Mouse (Mus musculus) embryonic facial prominence, embryonic 13.5 days (tissue): ENCODE measurements around the gene Ofd1. TPM values are rescaled to one million over a fixed set of nuclear protein-coding genes. Genes with fewer than 3 reads are reported as not detected.

Experiments
- ATAC-seq: fragments of 200-750 bp; cut with Nextera tagmentation; 2 replicates; pipeline ENCODE4 v1.8.0; 2017; ENCODE audit warnings: low read depth; ENCODE audit not compliant: insufficient number of reproducible peaks, insufficient read depth, low FRiP score, low TSS enrichment
- H3K27ac ChIP-seq: fragments of 300-500 bp; sonication (generic); 2 replicates; pipeline ENCODE4 v1.5.1; 2015; ENCODE audit warnings: moderate library complexity, mild to moderate bottlenecking, inconsistent platforms
- H3K27me3 ChIP-seq: fragments of 300-500 bp; sonication (generic); 2 replicates; pipeline ENCODE4 v1.6.1; 2015; ENCODE audit warnings: mild to moderate bottlenecking, inconsistent platforms
- H3K36me3 ChIP-seq: fragments of 300-500 bp; sonication (generic); 2 replicates; pipeline ENCODE4 v1.6.1; 2015; ENCODE audit warnings: mild to moderate bottlenecking, inconsistent platforms
- H3K4me1 ChIP-seq: fragments of 300-500 bp; sonication (generic); 2 replicates; pipeline ENCODE4 v1.6.1; 2015; ENCODE audit warnings: inconsistent platforms
- H3K4me2 ChIP-seq: fragments of 300-500 bp; sonication (generic); 2 replicates; pipeline ENCODE4 v1.6.1; 2015; ENCODE audit warnings: moderate library complexity, mild to moderate bottlenecking, inconsistent platforms
- H3K4me3 ChIP-seq: fragments of 300-500 bp; sonication (generic); 2 replicates; pipeline ENCODE4 v1.5.1; 2015; ENCODE audit warnings: mild to moderate bottlenecking, inconsistent platforms
- H3K9ac ChIP-seq: fragments of 300-500 bp; sonication (generic); 2 replicates; pipeline ENCODE4 v1.6.1; 2015; ENCODE audit warnings: mild to moderate bottlenecking, inconsistent platforms
- H3K9me3 ChIP-seq: fragments of 300-500 bp; sonication (generic); 2 replicates; pipeline ENCODE4 v1.6.1; 2016; ENCODE audit warnings: inconsistent platforms
- WGBS: fragments of 180-500 bp; shearing (Covaris S2); methylation state at CpG from one replicate; pipeline ENCODE4 v1.1.7; 2015; ENCODE audit warnings: mixed read lengths; 5-methylcytosine and 5-hydroxymethylcytosine counted together
- polyA plus RNA-seq: library from polyadenylated mRNA; unstranded; fragments of >200 nt; fragmentation: Nextera tagmentation; extraction: Ambion mirVana; gene quantifications from 2 replicates; pipeline ENCODE4 v1.2.1, GENCODE M21; 2015

The Ofd1 gene
- polyA plus RNA-seq, result 7.5 and 8.2 TPM in 2 replicates

DNA sequence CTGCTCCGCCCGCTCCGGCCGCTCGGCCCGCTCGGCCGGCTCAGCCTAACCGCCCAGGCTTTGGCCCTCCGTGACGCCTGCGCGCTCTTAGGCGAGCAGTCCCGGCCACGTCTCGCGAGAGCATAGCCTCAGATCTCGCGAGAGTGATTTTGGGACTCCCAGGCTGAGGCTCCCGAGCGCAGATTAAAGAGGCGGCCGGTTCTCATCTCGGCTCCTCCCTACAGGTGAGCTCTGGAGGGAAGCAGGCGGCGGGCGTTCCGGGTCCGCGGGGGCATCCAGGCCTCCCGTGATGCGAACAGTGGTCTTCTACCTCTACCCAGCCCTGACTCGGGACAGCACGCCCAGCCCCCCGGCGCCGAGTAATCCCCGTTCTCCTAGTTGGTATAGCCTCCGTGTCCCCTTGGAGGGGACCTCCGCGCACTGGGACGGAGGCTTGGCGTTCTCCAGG lies at the start of gene Ofd1:
Gene Ofd1 (minus strand): TSS at position 89 of the 448 bp plus-strand sequence.
- Histone ChIP-seq H3K4me1 (0 out of 2 replicates have a peak, but pooled peaks cover 8% of the 10 kb centered on the region), H3K27ac (peak within 1 kb of the TSS; percentile 72), H3K36me3 (no peaks in the 10 kb centered on the region), H3K9me3 (no peaks in the 10 kb centered on the region), H3K4me2 (peak within 1 kb of the TSS; percentile 59), H3K4me3 (peak within 1 kb of the TSS; percentile 61), H3K9ac (peak within 1 kb of the TSS; percentile 80), H3K27me3 (peaks cover 72% of the 10 kb centered on the region)
- 20% methylated on average over 43 of the region's 44 CpGs for WGBS
- peak; percentile 95 for ATAC-seq

GRCm38 (mm10) chrX:166479365-166479983 lies 39.0 kb upstream of the Ofd1 start, which contains the start of gene Rab9:
Rab9 (minus strand) TSS chrX:166479867.
- Histone ChIP-seq H3K4me3 (peak within 1 kb of the TSS; percentile 64), H3K4me2 (peak within 1 kb of the TSS; percentile 59), H3K27ac (peak within 1 kb of the TSS; percentile 83), H3K9me3 (no peaks in the 10 kb centered on the region), H3K27me3 (peaks cover 9% of the 10 kb centered on the region; the same call in 1 of the 2 replicates), H3K36me3 (no peaks in the 10 kb centered on the region), H3K9ac (peak within 1 kb of the TSS; percentile 80), H3K4me1 (peaks cover 10% of the 10 kb centered on the region; the same call in 1 of the 2 replicates)
- WGBS, result 22% methylated on average over 41 of the region's 41 CpGs
- peak; percentile 96 for ATAC-seq

GRCm38 (mm10) chrX:166478631-166479364 lies 38.3 kb upstream of the Ofd1 start:
- H3K9me3 ChIP-seq, result no peaks in the 10 kb centered on the region
- H3K4me3 ChIP-seq, result peak overlapping the region; percentile 64
- H3K27ac ChIP-seq, result peak overlapping the region; percentile 83
- peak overlapping the region; percentile 59 for H3K4me2 ChIP-seq
- 0 out of 2 replicates have a peak, but pooled peaks have one; percentile 9 for ATAC-seq
- H3K4me1 ChIP-seq, result peaks cover 14% of the 10 kb centered on the region; the same call in 1 of the 2 replicates
- H3K9ac ChIP-seq, result peak overlapping the region; percentile 80
- no peaks in the 10 kb centered on the region for H3K36me3 ChIP-seq
- peaks cover 13% of the 10 kb centered on the region for H3K27me3 ChIP-seq
- WGBS, result 20% methylated on average over 28 of the region's 28 CpGs

GRCm38 (mm10) chrX:166477393-166477792 lies 36.9 kb upstream of the Ofd1 start:
- Histone ChIP-seq H3K4me1 (peaks cover 14% of the 10 kb centered on the region; the same call in 1 of the 2 replicates), H3K4me3 (peak overlapping the region; percentile 64), H3K4me2 (peak overlapping the region; percentile 59), H3K36me3 (no peaks in the 10 kb centered on the region), H3K9ac (no peak overlapping the region), H3K27ac (no peak overlapping the region), H3K27me3 (peaks cover 11% of the 10 kb centered on the region), H3K9me3 (no peaks in the 10 kb centered on the region)
- 53% methylated on average over 6 of the region's 6 CpGs for WGBS
- ATAC-seq, result no peak

- peaks cover 13% of the 10 kb centered on the region for H3K27me3 ChIP-seq
- no peak for ATAC-seq
These were observed 32.1 kb upstream of the Ofd1 start for GRCm38 (mm10) chrX:166472612-166473011.

DNA sequence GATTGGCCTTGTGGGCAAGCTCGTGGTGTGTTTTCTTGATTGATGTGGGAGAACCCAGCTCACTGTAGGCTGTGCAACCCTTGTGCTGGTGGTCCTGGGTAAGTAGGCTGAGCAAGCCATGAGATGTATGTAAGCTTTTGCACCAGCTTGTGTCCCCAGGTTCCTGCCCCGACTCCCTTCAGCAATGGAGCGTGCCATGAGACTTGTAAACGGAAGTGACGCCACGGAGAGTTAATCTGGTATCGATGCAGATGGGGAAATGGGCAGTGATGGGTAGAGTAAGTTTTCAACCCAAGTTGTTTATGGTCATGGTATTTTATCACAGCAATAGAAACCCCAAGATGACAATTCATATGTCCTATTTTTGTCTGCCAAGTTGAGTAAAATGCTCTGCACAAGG lies 27.8 kb upstream of the Ofd1 start:
- Histone ChIP-seq H3K27me3 (peaks cover 14% of the 10 kb centered on the region), H3K9me3 (no peaks in the 10 kb centered on the region), H3K4me1 (no peaks in the 10 kb centered on the region), H3K4me2 (no peak overlapping the region), H3K9ac (no peak overlapping the region), H3K4me3 (no peak overlapping the region), H3K27ac (no peak overlapping the region), H3K36me3 (0 out of 2 replicates have a peak, but pooled peaks cover 3% of the 10 kb centered on the region)
- no peak for ATAC-seq
- 94% methylated on average over 7 of the region's 7 CpGs for WGBS

More at GRCm38 (mm10) chrX:166472612-166473011, 32.1 kb upstream of the Ofd1 start:
- Histone ChIP-seq H3K9ac (no peak overlapping the region), H3K4me1 (peaks cover 14% of the 10 kb centered on the region; the same call in 1 of the 2 replicates), H3K4me2 (no peak overlapping the region), H3K27ac (no peak overlapping the region), H3K36me3 (0 out of 2 replicates have a peak, but pooled peaks cover 3% of the 10 kb centered on the region), H3K9me3 (no peaks in the 10 kb centered on the region), H3K4me3 (no peak overlapping the region)
- 83% methylated on average over 6 of the region's 6 CpGs for WGBS

DNA sequence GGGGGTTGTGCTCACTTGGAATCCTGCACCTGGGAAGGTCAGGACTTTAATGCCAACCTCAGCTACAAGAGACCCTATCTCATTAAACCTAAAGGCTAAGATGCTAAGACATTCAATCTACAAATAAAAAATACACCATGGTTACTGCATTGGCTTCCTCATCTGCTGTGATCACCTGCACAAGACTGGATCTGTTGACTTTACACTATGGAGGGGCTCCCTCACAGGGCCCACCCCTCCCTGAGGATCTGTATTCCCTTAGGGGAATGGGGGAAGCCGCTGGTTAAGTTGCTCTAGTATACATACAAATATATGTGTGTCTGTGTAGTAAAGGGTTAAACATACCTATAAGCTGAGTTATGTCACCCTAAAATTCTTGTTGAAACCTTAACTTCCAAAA lies 15.0 kb upstream of the Ofd1 start:
- Histone ChIP-seq H3K36me3 (peaks cover 27% of the 10 kb centered on the region), H3K9ac (no peak overlapping the region), H3K4me2 (no peak overlapping the region), H3K4me1 (no peaks in the 10 kb centered on the region), H3K9me3 (no peaks in the 10 kb centered on the region), H3K27me3 (peaks cover 6% of the 10 kb centered on the region), H3K27ac (no peak overlapping the region), H3K4me3 (no peak overlapping the region)
- 76% methylated on average over 1 of the region's 1 CpGs for WGBS
- ATAC-seq, result no peak

GRCm38 (mm10) chrX:166454331-166454730 lies 13.8 kb upstream of the Ofd1 start:
- no peaks in the 10 kb centered on the region for H3K9me3 ChIP-seq
- no peak overlapping the region for H3K4me2 ChIP-seq
- H3K27me3 ChIP-seq, result peaks cover 6% of the 10 kb centered on the region
- no peaks in the 10 kb centered on the region for H3K4me1 ChIP-seq
- ATAC-seq, result no peak
- WGBS, result 76% methylated on average over 3 of the region's 3 CpGs
- H3K4me3 ChIP-seq, result no peak overlapping the region
- H3K27ac ChIP-seq, result no peak overlapping the region
- no peak overlapping the region for H3K9ac ChIP-seq
- peaks cover 29% of the 10 kb centered on the region for H3K36me3 ChIP-seq

GRCm38 (mm10) chrX:166453532-166453931 lies 13.0 kb upstream of the Ofd1 start:
- no peak overlapping the region for H3K4me2 ChIP-seq
- H3K27ac ChIP-seq, result no peak overlapping the region
- H3K4me3 ChIP-seq, result no peak overlapping the region
- H3K27me3 ChIP-seq, result peaks cover 11% of the 10 kb centered on the region
- H3K9ac ChIP-seq, result no peak overlapping the region
- no peak for ATAC-seq
- H3K4me1 ChIP-seq, result no peaks in the 10 kb centered on the region
- H3K36me3 ChIP-seq, result peaks cover 29% of the 10 kb centered on the region
- 84% methylated on average over 6 of the region's 6 CpGs for WGBS
- no peaks in the 10 kb centered on the region for H3K9me3 ChIP-seq

- Histone ChIP-seq H3K9ac (no peak overlapping the region), H3K4me2 (no peak overlapping the region), H3K4me3 (no peak overlapping the region), H3K27ac (no peak overlapping the region), H3K27me3 (peaks cover 57% of the 10 kb centered on the region), H3K4me1 (0 out of 2 replicates have a peak, but pooled peaks cover 7% of the 10 kb centered on the region), H3K9me3 (no peaks in the 10 kb centered on the region), H3K36me3 (no peaks in the 10 kb centered on the region)
- 89% methylated on average over 3 of the region's 3 CpGs for WGBS
- no peak for ATAC-seq
These were observed 4.0 kb upstream of the Ofd1 start for GRCm38 (mm10) chrX:166444552-166444951.

DNA sequence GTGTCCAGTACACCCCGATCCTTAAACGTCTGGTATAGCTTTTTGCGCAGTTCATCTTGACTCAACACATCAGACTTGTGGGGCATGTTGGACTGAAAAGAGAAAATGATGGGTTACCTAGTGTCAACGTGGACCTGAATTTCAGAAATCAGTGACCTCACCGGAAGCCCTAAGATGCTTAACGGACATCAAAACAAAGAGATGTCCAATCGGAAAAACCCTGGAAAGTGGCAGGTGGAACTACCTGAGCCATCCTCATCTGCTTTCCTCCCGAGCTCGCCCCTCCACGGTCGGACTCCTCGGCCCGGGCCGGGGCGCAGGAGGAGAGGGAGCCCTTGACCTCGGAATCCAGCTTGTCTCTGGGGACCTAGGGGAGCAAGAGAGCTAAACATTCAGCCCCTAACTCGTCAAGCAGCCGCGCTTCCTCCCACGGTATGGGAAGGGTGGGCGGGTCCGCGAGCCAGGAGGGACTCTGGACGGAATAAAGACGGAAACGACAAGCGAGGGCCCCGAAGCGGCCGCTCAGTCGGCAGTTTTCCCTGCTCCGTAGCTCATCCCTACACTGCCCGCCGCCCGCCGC lies 378 bp downstream of the Ofd1 start, which contains the start of gene Trappc2:
Gene Trappc2 (plus strand): TSS at position 539 of the 580 bp plus-strand sequence.
- Histone ChIP-seq H3K27me3 (peaks cover 67% of the 10 kb centered on the region), H3K9ac (peak within 1 kb of the TSS; percentile 80), H3K4me1 (0 out of 2 replicates have a peak, but pooled peaks cover 8% of the 10 kb centered on the region), H3K9me3 (no peaks in the 10 kb centered on the region), H3K27ac (peak within 1 kb of the TSS; percentile 72), H3K4me2 (peak within 1 kb of the TSS; percentile 59), H3K4me3 (peak within 1 kb of the TSS; percentile 61), H3K36me3 (no peaks in the 10 kb centered on the region)
- 29% methylated on average over 30 of the region's 36 CpGs for WGBS
- peak; percentile 78 for ATAC-seq
